Mouse (Mus musculus): ENCODE results near the gene Polr3b.

Gene Polr3b

DNA sequence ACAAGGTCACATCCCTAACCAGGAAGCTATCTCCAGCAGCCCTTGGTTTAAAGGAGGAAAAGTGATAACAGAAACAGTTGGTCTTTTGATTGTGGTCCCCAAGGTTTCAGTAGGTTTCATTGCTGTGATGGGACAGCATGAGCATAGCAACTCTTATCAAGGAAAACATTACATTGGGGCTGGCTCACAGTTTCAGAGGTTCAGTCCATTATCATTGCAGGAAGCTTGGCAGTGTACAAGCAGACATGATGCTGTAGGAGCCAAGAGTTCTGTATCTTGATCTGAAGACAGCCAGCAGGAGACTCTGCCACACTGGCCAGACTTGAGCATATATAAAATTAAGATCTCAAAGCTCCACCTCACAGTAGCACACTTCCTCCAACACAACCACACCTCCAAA is 53.6 kb downstream of the Polr3b start:
- DNase-seq = no peak

DNA sequence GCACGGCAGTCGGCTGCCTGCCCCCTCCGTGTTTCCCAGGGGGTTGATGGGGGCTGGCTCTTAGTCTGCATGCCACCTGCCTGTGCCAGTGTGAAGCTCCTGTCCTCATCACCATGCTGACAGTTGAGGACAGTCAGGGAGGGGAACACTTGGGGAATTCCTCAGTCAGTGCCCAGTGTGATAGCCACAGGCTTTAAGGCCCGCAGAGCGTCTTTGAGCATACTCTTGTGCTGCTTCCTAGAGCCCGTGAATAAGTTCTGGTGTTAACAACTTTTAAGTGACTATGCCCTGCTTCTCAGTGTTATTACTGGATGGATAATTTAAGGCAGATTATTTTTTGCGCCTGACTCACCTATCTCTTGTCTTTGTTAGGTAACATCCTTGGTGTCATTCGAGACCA is 54.4 kb downstream of the Polr3b start:
- DNase-seq = no peak

DNA sequence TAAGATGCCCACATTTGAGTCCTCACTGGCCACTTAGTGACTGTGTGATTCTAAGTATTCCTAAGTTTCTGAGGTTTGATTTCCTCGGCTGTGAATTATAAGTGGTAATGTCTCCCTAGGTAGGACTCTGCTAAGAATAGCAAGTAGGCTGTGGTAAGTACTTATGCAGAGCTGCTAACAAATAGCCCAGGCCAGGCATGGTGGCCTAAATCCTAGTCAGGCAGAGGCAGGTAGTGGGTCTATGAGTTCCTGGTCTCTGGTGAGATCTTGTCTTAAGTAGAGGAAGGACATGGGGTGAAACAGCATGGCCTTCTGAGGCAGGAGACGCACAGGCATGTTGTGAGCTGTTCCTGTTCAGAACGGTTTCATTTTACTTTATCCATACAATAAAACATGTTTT is 55.8 kb downstream of the Polr3b start:
- no peak for DNase-seq

DNA sequence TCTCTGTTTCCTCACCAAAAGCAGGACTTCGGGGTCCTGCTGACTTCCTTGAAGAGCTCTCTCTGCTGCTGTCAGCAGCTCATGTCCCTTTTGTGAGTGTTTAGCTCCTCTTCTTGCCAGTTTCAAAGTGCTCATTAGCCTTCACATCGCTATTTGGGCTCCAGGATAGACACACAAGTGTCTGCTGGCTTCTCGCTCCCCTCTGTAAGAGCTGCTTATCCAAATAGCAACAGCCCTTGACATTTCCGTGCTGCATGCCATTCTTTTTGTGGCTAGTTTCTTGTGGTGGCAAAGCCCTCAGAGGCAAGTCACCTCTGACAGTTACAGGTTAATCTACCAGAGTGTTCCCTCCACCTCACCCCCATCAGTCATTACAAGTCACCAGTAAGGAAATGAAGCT is 56.3 kb downstream of the Polr3b start:
- no peak for DNase-seq

DNA sequence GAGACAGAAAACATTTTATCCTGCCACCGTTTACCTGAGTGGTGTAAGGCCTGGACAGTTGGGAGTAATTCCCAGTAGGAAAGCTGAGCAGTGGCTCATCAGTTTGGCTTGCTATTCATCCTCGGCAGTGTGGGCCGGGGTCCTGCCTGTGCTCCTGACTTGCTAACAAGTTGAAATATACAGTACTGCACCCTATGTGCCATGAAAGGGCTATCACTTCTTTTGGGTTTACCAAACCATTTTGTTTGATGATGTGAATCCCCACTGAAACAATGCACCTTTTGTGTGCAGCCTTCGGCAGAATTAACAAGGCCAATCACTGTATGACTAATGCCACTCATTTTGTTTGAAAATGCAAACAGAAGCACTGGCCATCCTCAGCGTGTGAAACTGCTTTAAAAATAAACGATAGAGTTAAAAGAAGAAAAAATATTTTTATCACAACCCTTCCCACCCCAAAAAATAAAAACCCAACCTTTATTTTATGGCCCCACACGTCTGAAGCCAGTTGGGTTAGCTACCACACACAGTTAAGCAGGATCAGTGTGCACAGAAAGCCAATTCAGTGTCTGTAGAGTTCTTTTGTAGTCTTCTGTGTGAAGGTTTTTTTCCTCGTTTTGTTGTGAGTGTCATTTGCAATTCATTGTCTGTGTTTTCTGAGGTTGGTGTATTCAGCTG is 63.5 kb downstream of the Polr3b start:
- DNase-seq = no peak

DNA sequence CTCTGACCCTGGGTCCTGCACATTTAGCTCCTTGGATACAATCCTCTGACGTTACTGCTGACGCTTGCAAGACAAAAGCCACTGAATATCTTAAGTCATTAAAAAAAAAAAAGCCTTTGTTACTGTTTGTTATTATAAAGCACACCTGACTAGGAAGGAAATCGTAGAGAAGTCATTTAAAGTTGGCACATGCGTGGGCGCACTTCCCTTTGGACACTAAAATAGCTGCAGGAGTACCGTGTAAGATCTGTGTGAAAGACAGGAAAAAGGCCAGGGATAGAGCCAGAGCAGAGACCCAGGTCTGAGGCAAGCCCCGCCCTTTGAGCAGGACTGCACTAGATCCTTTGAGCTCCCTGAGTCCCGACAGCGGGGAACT is 64.0 kb downstream of the Polr3b start:
- no peak for DNase-seq

DNA sequence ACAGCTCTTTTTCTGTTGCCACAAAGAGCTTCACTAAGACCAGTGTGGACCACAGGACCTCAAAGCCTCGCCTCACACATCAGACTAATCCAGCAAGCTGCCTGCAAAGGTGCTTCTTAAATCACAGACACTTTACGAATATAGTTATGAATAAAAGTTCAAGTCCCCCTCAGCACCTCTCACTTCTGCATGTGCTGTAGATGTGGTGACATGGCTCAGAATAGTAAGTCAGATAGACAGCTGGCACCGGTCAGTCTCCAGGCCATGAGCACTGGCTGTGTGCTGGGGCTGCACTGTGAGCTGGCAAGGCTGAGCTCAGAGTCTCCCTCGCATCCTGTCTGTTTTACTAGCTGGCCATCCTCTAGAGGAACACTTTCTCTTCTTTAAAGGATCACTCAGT is 64.6 kb downstream of the Polr3b start:
- no peak for DNase-seq

DNA sequence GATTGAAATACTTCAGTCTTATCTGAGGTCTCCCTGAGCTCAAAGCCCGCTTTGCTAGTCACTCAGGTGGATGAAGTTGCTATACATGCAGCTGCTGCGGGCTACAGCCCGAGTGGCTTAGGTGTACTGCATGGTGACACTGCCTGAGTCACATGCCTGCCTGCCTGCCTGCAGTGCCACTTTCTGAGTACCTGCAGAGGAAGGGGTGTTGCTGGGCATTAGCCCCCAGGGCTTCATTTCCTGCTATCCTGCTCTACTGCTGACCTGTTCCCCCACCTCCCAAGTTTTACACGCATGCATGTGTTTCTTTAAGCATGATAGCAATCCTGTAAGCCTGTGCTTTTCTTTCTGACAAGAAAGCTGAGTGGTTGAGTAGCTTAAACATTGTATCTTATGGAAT is 65.6 kb downstream of the Polr3b start:
- DNase-seq = no peak

DNA sequence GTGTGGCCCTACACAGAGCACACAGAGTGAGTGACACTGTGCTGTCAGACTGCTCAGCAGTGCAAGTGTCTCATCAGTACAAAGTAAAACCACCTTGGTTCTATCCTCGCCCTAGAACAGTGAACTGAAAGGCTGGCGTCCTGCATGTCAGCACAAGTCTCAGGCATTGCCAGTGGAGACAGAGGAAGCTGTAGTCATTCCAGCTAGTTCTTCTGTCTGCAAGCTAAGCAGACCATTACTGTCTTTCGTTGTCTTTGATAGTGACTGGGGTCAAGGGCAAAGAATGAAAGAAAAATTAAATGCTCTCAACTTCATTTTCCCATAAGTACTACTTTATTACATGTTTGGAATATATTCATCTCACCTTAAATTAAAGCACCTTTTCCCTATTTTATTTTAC is 67.8 kb downstream of the Polr3b start:
- no peak for DNase-seq

DNA sequence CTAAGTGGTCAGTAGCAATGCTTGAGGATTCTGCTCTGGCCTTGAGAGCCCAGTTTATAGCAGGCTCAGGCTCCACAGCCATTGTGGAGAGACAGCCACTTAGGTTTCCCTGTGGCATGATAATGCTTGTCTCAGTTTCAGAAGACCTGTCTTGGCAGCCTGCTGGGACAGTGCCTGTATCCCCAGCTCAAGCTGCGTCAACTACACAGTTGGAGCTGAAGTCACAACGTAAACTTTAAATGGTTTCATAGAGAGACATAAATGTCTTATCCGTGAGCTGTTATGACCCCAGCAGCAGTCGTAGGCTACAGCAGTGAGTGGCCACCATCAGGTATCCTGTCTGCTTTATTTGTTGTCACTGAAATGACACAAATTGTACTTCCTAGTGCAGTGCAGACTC is 68.7 kb downstream of the Polr3b start:
- DNase-seq = no peak

DNA sequence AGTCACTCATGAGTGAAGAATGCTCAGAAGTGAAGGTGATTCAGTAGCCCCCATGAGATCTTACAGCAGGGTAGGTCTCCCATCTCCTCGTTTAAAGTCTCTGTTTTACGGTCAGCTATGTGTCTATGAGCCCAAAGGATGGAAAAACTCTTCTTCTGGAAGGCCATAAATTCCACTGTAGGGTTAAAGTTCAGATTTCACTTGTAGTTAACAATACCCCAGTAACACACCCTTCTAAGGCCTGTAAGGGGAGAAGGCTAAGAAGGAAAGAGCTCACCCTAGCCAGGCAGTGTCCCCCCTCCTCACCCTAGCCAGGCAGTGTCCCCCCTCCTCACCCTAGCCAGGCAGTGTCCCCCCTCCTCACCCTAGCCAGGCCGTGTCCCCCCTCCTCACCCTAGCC is 69.6 kb downstream of the Polr3b start:
- DNase-seq = no peak

DNA sequence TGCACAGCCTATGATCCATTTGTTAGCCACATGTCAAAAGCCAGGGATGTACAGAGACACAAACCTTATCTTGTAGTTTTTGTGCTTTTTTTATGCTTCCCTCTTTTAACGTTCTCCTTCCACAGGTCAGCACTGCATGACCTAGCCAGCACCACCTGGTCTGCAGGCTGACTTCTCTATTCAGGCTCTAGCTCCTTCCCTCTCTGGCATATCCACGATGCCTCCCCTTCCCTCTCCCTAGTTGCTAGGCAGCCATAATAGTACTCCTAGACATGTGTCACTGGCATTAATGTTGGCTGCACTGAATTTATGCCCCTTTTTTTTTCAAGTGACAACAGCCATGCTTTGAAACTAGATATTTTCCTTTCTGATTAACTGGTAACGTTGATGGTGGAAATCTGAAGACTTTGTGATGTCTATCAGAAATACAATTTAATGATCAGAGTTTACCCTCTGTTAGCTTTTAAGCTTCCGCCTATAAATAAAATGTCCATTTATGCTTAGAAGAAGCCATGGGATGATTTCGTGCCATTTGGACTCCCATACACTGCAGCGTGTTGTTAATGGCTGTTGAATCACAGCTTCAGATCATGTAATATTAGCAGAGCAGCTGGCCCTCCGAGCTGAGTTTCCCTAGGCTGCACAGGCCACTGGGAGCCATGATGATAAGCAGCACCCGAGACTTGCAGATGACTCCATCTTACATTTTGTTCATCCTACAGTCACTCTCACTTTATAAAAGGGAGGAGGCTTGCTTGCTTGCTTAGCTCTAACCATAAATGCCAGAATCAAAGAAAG is 71.9 kb downstream of the Polr3b start:
- no peak for DNase-seq

DNA sequence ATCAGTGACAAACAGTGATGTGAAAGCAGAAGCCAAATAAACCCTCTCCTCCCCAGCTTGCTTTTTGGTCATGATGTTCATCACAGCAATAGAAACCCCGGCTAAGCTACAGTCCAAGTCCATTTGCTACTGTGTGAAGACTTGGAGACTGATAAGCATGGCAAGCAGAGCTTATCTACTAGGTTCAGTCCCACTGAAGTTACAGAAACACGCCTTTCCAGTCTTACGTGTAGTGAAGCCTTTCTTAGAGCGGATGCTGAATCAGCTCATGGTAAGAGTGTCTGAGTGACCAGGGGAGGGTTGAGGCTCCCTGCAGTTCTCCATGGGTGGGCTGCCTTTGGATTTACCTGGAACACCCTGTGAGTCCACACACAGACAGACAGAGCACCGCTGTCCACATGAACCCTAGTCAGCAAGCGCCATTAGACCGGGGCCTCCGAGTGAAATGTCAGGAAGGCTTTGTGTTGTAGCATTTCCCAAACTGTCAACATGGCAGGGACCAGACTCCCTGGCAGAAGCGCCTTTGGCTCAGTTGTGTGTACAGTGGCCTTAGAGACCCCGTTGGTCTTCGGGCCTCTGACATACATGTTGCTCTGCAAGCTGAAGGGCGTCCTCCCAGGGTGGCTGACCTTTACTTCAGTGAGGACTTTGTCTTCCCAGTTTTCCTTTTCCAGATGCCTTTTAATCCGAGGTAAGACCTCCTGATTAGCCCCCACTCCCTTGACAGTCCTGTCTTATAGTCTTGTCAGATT is 78.3 kb downstream of the Polr3b start:
- no peak for DNase-seq

DNA sequence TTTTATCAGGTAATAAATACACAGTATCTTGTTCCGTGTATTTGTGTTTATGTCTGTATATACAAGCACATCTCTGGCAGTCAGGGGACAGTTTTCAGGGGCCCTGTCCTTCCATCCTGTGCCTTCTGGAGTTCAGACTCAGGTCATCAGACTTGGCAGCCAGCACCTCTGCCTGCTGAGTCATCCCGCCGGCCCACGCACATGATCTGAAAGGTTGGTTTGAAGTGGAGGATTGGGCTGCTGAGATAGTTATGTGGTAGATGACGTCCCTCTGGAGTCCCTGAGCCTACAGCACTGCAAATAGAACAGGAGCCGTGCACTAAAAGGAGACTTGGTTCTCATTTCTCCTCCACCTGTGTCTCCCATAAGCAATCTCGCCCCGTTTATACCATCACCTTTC is 79.0 kb downstream of the Polr3b start:
- no peak for DNase-seq

DNA sequence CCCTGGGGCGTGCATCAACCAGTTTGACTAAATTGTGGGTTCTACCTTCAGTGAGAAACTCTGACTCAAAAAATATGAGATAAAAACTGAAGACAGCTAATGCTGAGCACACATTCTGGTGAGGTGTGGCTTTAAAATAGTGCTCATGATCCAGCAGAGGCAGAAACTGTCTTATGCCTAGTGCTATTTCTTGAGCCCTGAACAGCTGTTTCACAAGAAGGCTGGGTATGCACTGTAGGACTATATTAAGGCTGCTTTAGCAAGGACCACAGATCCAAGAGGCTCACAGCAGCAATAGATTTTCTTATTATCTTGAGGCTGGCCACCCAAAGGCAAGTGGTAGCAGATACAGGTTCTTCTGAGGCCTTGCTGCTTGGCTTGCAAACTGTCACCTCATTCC is 80.0 kb downstream of the Polr3b start:
- no peak for DNase-seq

DNA sequence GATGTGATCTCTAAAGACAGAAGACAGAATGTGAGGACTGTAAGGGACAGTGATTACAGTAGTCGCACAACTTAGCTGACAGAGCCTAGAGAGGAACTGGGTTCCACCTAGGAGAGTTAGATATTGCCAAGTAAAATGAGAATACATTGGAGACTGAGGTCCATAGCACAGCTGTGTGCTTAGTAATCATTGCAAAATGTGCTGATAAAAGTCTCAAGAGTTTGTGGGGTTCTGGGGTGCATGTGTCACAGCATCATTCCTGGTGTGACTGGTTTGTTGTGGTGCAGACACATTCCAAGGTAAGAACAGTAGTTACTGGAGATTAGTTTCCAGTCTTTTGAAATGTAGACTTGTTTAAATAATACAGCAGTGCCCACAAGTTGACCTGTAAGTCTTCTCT is 82.5 kb downstream of the Polr3b start:
- no peak for DNase-seq

DNA sequence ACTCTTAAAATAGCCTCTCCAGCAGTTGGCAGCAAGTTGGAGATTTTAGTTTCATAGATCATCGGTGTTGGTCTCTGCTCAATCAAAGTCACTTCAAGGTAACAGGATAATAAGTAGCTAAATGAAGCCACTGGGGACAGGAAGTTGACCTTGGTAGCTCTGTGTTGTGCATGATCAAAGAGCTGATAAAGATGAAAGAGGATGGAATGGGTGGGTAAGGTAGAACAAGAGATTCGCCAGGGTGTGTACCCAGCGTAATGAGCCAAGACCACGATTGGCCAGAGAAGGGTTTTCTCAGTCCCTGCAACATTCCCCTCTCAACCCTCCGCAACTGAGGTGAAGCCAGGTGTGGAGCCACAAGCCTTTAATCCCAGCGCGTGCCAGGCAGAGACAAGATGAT is 83.1 kb downstream of the Polr3b start:
- no peak for DNase-seq

DNA sequence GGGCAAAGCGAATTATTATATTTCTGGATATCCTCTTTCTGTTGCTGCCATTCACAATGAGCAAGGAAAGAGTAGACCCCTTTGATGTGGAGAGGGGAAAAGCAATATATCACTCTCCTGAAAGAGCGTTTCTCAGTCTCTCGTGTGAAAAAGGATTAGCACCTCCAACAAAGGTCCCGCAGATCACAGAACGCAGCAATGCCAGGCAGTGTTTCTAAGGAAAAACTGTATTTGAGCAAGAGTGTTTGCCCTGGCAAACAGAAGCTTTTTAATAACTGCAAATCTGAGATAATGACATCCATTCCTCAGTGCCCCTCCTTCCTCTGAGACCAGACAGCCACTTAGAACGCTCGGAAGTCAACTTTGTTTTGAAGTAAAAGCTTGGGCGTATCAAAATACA is 84.5 kb downstream of the Polr3b start:
- no peak for DNase-seq

DNA sequence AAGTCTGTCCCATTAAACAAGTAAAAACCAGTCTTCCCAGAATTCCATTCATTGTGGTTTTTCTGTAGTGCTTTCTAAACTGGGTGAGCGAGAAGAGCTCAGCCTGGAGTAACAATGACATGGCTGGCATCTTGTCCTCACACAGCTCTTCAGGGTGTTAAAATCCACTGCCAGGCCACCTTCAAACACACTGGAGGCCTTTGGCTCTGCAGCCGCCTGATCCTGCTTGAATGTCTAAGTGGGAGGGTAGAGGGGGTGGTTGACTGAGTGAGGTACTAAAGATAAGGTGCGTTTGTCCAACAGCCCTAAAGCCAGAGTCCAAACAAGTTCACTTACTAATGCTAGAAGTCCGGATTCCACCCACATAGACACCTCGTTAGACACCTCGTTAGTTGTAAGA is 85.1 kb downstream of the Polr3b start:
- no peak for DNase-seq

DNA sequence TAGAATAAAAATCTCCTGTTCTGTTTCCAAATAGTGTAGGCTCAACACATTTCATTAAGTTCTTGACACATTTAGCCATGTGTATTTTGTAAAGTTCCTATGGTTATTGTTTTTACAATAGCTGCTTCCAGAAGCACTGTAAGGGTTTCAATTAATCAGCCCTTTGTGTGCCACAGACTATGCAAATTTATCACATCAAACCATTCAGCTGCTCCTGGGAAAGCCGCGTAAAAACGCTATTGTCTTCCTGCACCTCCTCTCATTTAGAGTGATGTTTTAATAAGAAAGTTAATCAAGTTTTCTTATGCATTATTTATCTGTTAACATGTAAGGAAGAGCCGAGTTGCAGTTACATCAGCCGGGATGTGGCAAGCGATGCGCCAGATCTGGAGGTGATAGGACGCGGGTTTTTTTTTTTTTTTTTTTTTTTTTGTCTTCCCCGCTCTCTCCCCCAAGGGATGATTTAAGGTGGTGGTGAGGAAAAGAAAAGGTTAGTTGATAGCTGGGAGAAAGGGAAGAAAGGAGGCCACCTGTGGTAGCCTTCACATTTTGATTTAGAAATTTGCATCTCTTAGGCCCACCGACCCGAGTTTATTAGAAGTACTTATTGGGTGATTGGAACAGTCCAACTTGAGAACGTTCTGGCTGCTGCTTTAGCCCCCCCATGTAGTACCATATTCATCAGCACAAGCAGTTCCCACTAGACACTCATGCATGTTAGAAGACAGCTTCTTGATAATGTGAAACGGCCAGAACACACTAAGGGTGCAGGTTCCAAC is 85.8 kb downstream of the Polr3b start:
- DNase-seq = no peak

DNA sequence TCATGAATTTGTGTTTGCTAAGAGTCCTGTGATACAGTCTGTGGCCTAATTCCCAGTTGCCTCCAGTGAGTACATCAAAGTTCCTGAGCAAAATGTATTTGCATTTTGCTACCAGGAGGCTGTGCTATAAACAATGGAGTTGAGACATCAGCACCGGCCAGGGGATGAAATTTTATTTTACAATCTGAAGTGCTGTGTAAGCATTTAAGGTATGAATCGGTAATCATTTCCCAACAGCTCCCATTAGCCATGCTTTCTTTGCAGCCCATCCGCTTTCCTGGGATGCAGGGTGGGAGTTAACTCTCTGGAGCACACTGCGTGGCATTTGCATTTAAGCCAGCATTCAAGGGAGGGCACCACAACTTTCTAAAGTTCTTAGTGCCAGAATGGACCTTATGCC is 88.1 kb downstream of the Polr3b start:
- no peak for DNase-seq

DNA sequence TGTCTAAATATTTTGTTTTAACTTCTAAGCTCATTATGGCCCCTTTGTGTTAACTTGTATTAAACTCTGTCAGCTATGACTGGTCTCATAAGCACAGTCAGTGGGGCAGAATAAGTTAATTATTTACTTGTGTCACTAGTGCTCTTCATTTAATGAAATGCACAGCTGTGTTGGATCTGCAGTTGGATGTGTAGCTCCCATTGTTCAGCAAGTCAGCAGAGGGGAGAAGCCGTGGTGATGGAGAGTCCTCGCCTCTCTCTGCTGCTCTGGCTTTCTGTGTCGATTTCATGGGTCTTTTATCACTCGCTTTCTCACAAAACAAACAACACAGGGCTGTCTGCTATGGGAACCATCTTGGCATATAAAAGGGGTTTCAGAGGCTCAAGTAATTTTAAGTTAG is 88.7 kb downstream of the Polr3b start:
- DNase-seq = no peak

DNA sequence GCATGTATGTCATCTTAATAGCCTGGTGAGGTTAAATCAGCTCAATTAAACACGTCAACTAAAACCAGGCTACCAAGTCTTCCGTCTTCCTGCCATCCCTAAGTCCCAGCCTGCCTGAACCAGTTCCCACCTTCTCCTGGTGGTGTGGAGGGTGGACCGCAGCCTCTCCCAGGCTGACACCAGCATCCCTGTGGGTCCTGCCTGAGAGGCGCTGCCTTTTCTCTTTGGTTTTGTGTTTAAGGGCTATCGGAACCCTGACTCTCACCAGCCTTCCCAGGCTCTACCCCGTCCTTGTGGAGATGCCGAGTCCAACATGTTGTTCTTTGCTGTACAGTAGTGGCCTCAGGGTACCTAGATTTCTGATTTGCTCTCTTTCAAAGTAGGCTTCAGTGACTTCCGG is 89.4 kb downstream of the Polr3b start:
- DNase-seq = no peak

Measured in layer of hippocampus, adult 9-11 months (tissue).